Mouse (Mus musculus): Measurements from ENCODE around the gene Ick.
"Not testable (repeated sequence)": the region's sequence is repeated elsewhere in the genome, so short reads cannot be mapped to it uniquely, and the experiment has no call there.

Ick gene

DNA sequence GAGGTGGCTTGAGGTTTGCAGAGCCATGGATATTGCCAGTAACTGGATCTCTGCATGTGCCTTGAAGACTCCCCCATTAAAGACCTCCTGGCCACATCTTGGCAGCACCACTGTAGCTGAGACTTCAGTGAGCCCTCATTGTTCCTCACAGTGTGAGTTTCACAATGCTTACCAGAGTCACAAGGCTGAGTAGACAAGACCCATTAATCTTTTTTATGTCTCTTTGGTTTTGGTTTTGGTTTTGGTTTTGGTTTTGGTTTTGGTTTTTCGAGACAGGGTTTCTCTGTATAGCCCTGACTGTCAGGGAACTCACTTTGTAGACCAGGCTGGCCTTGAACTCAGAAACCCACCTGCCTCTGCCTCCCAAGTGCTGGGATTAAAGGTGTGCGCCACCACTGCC is 40.8 kb downstream of the Ick start:
- DNase-seq (ENCODE audit: low spot score): not testable (repeated sequence)

DNA sequence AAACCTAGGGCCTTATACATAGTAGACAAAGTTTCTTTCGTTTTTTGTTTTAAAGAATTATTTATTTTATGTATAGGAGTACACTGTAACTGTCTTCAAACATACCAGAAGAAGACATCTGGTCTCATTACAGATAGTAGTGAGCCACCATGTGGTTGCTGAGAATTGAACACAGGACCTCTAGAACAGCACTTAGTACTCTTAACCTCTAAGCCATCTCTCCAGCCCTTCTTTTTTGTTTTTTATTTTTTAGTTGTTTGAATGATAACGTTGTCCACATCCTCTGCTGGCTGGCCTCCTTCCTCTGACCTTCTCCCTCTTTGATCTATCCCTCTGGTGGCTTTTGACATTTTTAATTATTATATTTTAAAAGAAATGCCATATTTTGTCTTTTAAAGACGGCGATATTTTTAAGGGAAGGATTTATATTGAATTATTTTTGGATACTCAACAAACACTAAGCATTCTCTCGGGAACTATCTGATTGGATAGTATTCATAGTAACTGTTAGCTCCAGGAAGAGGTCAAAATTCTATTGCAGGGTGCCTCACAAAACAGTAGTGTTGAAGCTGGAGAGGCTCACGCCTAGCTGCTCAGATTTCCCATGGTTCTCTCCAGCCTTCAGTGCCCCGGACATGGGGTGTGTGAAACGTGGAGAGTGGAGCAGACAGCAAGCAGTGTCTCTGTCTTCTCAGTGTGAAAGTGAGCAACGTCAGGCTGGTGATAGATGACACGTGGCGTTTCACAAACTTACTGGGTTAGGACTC is 45.4 kb downstream of the Ick start:
- no peak for DNase-seq (ENCODE audit: low spot score)

DNA sequence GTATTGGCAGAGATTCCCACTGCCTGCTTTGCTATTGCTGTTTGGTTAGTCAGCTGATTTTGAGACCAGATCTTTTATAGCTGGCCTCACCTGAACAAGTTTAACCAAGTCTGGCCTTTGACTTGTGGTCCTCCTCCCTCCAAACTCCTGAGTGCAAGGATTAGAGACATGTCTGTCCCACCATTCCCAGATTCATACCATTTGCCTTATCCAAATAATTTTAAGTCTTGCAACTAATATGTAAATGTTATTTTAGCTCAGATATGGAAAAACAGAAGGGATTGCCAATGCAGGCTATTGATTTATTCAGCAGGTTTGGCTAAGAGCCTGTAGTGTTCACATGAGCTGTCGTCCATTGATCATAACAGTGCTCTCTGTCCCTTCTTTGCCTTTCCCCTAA is 48.2 kb downstream of the Ick start:
- DNase-seq (ENCODE audit: low spot score): no peak

DNA sequence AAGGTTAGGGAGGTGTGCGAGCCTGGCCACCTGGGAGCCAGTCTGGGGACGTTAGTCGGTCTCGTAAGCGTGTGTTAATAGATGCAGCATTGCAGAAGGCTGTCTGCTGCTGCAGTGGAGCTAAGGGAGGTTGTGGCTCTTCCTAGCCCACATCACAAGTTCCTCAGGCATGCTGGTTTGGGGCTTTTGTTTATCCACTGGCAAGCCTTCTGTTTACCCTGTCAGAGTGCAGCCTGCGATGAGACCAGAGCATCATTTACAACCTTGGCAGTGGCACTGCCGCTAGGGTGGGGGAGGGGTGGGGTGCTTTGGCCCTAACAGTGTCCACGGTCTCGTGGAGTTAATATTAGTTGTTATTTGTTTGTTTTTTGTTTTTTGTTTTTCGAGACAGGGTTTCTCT is 54.3 kb downstream of the Ick start:
- no peak for DNase-seq (ENCODE audit: low spot score)

DNA sequence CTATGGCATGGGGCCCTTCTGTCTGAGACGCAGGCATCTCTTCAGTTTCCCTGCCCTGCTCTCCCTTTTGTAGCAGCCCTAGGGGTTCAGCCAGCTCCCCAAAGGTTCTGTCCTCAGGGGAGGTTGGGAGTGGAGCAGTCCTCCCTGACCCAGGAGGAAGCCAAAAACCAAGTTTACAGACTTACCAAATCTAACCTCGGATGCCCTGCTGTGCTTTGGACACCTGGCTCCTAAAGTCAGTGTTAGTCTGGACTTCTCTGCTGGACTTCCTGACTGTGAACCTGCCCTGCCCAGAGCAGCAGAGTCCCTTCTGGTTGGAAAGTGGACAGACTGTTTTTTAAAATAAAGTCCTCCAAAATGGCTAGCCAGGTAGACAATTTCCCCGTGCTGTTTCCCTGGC is 55.7 kb downstream of the Ick start:
- DNase-seq (ENCODE audit: low spot score): no peak

DNA sequence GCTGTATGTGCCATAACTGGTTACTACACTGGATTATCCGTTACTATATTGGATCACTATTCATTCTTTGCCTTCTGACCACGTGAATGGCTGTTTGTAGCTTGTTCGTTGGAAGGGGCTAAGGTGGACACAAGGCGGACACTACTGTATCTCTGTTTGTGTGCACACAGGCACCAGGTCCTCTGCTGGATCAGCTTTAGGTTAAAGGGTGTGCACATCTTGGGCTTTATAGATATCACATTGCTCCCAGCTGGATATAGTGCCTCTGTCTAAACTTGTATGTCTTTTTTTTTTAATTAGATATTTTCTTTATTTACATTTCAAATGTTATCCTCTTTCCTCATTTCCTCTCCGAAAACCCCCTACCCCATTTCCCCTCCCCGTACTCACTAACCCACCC is 56.5 kb downstream of the Ick start:
- DNase-seq (ENCODE audit: low spot score): no peak

DNA sequence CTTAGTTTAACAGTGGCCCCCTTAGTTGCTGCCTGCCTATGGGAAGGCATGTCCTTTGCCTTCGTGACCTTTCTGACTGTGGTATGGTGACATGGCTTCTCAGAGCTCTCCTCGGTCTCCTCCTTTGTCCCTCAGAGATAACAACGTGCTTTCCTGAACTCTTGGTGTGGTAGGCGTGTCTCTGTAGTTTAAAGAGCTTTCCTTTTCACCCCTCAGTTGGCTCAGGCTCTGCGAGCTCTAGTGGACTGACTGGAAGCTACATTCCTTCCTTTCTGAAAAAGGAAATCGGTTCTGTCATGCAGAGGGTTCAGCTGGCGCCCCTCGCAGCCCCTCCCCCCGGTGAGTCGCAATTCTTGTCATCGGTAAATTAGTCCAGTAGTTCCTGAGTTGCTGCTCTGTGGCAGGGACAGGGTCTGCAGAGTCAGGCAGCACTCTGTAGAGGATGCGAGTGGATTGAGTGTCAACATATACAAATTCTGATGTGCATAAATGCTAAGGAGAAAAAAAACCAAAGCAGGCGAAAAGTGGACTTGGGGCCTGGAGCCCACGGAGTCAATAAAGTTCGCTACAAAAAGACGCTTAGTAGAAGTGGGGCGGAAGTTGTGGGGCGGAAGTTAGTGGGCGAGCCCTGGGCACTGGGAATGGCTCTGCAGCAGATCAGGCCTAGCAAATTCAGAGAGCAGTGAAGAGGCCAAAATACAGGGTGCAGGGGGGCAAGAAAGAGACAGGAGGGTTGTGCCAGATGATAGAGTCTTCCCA is 57.9 kb downstream of the Ick start:
- no peak for DNase-seq (ENCODE audit: low spot score)

DNA sequence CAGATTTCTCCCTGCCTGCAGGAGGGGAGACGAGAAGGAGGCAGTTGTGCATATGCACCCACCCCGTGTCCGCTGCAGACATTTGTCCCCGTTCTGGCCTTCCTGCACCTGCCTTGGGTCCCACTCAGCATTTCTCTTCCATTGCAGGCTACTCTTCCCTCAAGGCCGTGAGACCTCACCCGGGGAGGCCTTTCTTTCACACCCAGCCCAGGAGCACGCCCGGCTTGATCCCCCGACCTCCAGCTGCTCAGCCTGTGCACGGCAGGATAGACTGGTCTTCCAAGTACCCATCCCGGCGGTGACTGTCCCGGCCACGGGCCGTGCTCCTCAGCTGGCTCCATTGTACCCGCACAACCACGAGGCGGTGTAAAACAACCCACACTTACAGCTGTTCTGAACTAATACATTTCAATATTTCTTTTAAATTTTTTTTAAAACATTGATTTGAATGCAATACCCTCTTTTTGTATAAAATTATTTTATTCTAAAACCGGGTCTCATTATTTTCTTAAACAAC is 58.5 kb downstream of the Ick start:
- no peak for DNase-seq (ENCODE audit: low spot score)

DNA sequence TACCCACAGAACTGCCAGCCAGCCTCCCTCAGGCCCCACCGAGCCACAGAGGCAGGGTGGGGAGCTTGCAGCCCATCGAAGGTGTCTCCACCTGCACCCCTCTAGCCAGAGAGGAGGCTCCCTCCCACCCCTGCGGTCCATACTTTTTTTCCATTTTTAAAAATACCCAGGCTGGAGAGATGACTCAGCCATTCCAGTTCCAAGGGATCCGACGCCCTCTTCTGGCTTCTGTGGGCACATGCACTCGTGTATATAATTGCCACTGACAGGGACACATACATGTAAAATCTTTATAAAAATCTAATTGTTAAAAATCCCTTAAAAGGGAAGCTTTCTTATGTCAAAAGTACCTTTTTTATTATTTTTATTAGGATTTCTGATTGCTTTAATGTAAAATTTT is 59.9 kb downstream of the Ick start:
- no peak for DNase-seq (ENCODE audit: low spot score)

DNA sequence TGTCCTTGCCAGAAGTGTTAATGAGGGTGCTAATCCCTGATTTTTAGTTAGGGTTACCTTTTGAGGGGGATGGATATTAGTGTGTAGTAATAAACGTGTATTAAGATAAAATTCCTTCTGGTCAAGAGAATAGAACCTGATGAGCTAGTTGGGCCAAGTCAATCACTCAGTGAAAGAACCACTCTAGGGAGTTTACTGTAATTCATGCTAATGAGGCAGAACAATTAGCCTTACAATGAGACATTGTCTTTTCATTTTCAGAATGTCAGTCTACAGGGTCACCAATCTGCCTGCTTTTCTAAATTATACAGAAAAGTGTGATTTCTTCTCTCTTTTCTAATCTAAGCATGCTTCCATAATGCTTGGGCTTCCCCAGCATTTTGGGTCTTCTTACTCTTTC is 65.0 kb downstream of the Ick start:
- no peak for DNase-seq (ENCODE audit: low spot score)

DNA sequence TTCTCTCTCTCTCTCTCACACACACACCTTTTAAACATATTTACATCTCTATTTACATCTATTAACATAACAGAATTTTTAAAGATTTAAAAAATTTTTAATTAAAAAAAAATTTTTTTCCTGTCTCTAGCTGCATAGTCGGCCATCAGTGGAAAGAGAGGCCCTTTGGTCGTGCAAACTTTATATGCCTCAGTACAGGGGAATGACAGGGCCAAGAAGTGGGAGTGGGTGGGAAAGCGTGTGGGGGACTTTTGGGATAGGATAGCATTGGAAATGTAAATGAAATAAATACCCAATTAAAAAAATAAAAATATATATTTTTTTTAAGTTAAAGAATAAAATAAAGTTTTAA is 65.9 kb downstream of the Ick start:
- DNase-seq (ENCODE audit: low spot score): not testable (repeated sequence)

DNA sequence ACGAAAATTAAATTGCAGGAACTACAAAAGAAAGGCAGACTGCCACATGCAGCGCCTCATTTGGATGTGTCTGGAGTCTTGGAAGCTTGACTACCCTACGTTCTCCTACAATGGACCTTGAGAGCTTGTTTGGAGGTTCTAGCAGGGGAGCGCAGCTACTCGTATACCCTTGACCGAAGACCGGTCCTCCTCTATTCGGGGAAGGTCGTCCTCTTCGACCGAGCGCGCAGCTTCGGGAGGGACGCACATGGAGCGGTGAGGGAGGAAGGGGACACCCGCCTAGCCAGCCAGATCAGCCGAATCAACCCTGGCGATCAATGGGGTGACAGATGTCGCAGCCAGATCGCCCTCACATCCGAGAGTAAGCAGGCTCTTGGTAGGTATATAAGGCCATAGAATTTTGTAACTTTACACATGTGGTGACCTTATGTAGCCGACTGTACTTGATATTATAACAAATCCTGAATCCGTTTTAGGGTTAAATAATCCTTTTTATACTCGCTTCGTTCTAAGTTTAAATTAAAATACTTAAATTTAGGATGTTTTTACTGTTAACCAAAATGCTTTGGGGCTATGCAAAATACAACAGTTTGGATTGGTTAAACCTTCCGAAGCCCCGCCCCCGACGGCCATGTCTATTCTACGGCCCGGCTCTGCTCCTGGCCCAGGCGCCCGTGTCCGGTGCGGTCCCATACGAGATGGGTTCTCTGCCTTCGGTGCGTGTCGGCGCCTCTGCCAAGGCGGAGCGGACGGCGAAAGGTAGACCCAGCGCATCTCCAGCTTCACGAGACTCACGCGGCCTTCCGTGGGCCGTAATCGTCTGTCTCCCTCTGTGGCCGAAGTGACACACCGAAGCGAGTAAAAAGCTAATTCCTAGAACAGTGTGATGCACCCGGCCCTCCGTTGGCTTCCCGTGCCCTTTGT is 66.5 kb downstream of the Ick start:
- DNase-seq (ENCODE audit: low spot score): peak; percentile 98

DNA sequence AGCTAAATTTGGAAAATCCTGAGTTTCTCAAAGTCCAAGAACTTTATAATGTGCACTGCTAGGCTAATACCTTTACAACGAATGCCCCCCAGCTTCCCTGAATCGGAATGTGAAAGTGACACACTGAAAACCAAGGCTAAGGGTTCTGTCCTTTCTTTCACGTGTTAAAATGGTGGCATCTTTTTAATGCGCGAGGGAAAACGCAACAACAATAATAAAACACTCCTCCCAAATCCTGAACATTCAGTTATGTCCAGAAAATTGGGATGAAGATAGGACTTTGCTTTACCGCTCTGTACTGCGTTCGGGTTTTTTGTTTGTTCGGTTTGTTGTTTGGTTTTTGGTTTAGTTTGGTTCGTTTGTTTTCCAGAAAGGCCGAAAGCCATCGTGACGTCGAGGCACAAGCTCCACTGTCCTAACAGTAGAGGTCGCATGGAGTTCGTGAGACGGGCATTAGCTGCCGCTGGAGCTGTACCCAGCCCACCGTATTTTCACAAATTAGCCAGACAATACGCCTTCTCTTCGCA is 67.3 kb downstream of the Ick start:
- DNase-seq (ENCODE audit: low spot score): peak; percentile 89

DNA sequence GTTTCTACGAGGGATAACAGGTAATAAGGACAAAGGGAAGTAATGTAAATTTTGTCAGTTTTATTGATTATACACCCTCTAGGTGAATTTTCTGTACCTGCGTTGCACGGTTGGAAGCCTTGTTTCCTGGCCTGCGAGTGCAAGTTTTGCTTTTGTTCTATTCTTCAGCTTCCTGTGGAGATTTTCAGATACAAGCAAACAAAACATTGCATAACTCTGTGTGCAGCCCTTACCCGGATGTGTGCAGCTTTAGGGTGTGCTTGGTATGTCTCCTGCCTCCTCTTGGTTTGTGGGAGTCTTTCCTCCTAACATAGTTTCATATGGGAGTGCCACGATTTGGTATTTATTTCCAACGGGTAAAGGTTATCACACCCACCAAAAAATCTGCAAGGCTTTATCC is 67.8 kb downstream of the Ick start:
- no peak for DNase-seq (ENCODE audit: low spot score)

DNA sequence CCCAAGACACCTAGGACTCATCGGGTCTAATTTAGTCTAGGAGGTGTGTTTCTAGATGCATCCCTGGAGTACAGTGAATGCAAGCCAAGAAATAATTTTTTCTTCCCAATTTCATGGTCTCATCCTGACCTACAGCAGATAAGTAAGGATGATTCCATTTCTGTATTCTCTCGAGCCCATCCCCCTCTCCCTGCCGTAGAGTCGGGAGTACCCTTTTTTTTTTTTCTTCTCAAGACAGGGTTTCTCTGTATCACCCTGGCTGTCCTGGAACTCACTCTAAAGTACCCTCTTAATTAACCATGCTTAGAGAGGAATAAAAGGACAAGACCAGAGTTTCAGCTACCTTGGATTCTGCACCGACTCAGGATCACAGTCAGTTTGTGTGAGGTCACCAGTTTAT is 69.2 kb downstream of the Ick start:
- DNase-seq (ENCODE audit: low spot score): no peak

DNA sequence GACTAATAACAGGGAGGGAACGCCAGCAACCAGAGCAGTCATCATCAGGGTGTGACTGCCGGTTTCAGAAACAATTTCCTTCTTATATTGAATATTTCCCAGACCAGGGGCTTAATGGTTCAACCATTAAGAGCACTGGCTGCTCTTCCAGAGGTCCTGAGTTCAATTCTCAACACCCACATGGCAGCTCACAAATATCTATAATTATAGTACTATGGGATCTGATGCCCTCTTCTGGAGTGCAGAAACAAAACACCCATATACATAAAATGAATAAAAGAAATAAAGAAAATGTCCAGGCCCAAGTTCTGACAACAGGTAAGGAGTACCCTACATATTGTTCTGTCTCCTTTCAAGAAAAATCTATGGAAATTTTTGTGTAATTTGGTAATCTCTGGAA is 70.1 kb downstream of the Ick start:
- DNase-seq (ENCODE audit: low spot score): no peak

DNA sequence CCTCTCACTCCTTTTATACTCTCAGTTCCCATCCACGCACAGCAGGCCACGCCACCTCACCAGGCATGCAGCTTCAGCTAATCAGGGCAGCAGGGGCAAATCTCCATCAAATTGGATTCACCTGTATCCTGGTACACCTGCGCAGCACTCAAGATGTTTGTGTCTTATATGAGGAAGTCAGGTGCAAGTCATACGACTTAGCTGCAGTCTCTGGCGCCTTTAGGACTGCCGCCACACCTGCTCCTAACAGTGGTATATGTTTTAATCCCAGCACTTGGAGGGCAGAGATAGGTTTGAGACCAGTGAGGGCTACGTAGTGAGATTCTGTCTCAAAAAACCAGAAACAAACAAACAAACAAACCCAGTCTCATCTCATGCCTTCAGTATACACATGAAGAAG is 73.5 kb downstream of the Ick start, which contains the start of gene Gsta4:
Gsta4 (plus strand) TSS at position 301 of the 400 bp plus-strand sequence.
- DNase-seq (ENCODE audit: low spot score): not testable (repeated sequence)

DNA sequence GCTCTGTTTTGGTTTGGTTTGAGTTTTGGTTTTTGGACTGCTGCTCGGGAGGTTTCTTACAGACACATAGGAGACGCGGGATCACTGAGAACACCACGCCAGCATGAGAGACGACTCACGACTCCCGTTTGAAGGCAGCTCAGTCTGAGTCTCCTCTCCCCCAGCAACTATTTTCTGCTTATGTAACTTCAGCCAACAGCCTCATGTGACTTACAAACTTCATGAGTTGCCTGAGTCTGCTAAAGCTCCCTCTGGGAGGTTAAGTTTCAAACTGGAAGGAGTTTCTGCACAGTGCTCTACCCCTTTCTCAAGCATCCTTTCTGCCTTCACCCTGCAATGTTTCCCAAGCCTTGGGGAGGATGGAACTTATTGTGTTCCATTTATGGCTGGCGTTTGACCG is 76.7 kb downstream of the Ick start:
- no peak for DNase-seq (ENCODE audit: low spot score)

DNA sequence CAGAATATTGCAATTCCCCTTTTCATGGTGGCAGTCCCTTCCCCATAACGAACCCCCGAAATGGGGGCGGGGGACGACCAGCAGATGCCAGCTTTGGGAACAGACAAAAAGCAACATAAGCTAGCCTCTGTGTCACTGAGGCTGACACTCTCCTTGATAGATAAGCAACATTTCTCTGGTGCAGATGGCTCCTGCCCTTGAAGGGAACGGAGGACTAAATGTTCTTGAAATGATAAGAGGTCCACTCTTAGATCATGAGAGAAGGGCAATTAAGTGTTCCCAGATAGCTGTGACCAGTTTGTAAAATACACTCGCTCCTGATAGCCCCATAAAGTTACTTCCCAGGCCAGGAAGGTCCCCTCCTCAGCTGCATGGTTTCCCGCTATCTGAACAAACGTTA is 79.9 kb downstream of the Ick start:
- no peak for DNase-seq (ENCODE audit: low spot score)

DNA sequence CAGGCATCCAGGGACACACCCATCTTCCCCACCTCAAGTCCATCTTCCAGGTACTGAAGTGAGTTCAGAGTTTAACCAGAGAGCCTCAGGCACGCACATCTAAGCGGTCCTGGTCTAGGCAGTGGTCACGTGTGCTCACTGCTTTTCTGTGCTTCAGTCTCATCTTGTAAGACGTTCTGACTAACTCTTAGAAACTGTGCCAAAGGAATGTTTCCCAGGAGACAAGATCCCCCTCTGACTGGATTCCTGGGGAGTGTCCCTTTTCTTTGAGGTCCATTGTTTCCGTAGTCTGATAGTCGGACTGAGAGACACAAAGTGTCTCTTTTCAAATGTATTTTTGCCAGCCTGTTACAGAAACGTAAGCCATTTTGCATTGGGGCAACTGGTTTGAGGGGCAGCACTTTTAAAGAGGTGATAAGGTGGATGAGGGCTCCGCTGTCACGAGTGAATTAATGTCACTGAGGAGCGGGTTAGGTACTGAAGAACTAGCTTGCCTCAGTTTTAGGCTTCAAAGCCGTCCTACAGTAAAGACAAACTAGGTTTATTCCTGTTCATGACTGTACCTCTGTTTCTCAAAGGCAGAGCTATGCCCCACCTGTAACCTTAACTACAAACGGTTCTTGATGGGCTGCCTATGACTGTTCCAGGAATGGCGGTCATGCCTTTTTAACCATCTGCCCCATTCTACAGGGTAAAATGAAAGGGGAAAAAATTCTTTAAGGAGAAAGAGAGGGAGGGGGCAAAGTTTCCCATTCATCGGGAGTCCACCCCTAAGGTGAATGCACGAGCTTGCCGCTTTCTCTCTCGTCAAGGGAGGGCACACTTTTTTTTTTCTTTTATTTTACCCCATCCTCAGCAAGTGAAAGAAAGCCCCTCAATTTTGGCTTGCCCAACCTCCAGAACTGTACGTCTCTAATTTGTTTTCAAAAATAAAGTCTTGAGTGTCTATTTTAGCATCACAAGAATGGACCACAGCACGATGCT is 82.0 kb downstream of the Ick start:
- no peak for DNase-seq (ENCODE audit: low spot score)

DNA sequence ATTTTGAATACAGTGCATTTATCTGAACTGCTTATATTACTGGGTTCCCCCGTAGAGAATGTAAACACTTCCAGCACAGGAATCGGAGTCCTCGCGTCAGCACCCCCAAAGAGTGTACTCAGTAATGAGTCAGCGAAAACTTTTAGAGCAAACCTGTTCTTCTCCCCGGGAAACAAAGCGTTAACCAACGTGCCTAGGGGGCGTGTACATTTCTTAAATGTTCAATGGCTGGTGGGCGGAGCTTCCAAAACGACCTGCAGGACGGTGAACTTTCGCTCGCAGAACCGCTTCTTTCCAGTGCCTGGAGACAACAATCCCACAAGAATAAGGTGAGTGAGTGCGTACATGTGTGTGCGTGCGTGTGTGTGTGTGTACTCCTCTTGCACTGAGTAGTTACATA is 82.7 kb downstream of the Ick start:
- DNase-seq (ENCODE audit: low spot score): peak; percentile 85

Measured in retina, embryonic 14.5 days (tissue).